Mouse (Mus musculus): Measurements from ENCODE around the gene Mettl26.
"Not testable (repeated sequence)": the region's sequence is repeated elsewhere in the genome, so short reads cannot be mapped to it uniquely, and the experiment has no call there.

Mettl26 gene

GRCm38 (mm10) chr17:25869954-25870353 is 4.9 kb upstream of the Mettl26 start:
- DNase-seq: no peak

- not testable (repeated sequence) for DNase-seq
Observed at GRCm38 (mm10) chr17:25871566-25871965, 3.3 kb upstream of the Mettl26 start.

GRCm38 (mm10) chr17:25872676-25873075 is 2.2 kb upstream of the Mettl26 start:
- no peak for DNase-seq

GRCm38 (mm10) chr17:25873405-25874147 is 1.3 kb upstream of the Mettl26 start:
- DNase-seq: no peak

GRCm38 (mm10) chr17:25874148-25874720 is 640 bp upstream of the Mettl26 start:
- DNase-seq: no peak

- DNase-seq: peak; percentile 91
Observed at GRCm38 (mm10) chr17:25875171-25876136, 580 bp downstream of the Mettl26 start.

GRCm38 (mm10) chr17:25876347-25876915 is 1.6 kb downstream of the Mettl26 start:
- peak; percentile 27 for DNase-seq

- DNase-seq: no peak
Observed at GRCm38 (mm10) chr17:25877025-25877424, 2.2 kb downstream of the Mettl26 start.

GRCm38 (mm10) chr17:25877741-25878610 is 3.1 kb downstream of the Mettl26 start:
- DNase-seq: no peak

- DNase-seq: no peak
Observed at GRCm38 (mm10) chr17:25878611-25879180, 3.8 kb downstream of the Mettl26 start.

- peak; percentile 39 for DNase-seq
Observed at GRCm38 (mm10) chr17:25879261-25879660, 4.4 kb downstream of the Mettl26 start.

GRCm38 (mm10) chr17:25879750-25880149 is 4.9 kb downstream of the Mettl26 start:
- DNase-seq: no peak

GRCm38 (mm10) chr17:25880196-25880910 is 5.5 kb downstream of the Mettl26 start, which contains the start of gene Wfikkn1:
Gene Wfikkn1 (minus strand): TSS chr17:25880858.
- peak; percentile 55 for DNase-seq

GRCm38 (mm10) chr17:25880913-25881641 is 6.2 kb downstream of the Mettl26 start:
- DNase-seq: no peak

- no peak for DNase-seq
Observed at GRCm38 (mm10) chr17:25881691-25882090, 6.8 kb downstream of the Mettl26 start.

GRCm38 (mm10) chr17:25882306-25882705 is 7.4 kb downstream of the Mettl26 start:
- peak; percentile 54 for DNase-seq

- no peak for DNase-seq
Observed at GRCm38 (mm10) chr17:25883268-25883667, 8.4 kb downstream of the Mettl26 start.

- no peak for DNase-seq
Observed at GRCm38 (mm10) chr17:25883824-25884223, 8.9 kb downstream of the Mettl26 start.

- peak; percentile 44 for DNase-seq
Observed at GRCm38 (mm10) chr17:25885636-25886035, 10.8 kb downstream of the Mettl26 start.

- DNase-seq: no peak
Observed at GRCm38 (mm10) chr17:25886806-25887205, 11.9 kb downstream of the Mettl26 start.

Data from liver (tissue).